In the genomic region with DNA sequence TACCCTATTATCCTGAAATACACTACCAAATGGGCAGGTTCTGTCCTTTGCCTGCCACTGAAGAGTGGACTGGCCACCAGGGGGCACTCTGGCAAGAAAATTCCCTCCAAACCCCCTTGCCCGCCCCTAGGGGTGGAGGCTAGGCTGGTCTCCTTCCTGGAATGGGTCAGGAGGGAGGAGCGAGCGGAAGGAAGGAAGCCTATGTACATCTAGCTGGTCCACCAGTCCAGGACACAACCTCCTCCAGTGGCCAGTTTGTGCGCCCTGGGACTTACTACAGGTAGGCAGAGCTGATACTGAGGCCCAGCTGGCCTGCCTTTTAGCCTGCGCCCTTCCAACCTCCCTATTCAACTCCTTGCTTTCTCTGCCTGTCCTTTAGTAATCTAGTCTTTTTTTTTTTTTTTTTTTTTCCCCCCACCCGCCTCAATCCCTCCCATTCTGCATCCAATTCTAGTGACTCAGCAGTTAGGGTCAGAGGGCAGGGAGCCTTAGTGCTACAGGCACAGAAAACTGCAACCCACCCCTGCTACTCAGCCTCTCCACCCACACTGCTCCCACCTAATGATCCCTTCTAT, we compare ENCODE assay signal across 8 mouse cellular contexts. TPM values are rescaled to one million over a fixed set of nuclear protein-coding genes. Genes with fewer than 3 reads are reported as not detected.
DNase-seq lines count a peak whose midpoint lies in the region; ATAC-seq and TF ChIP-seq lines count a peak whose summit lies in the region.

A gene (plus strand): TSS at position 170 of the 575 bp plus-strand sequence.

- peak; percentile 67 for ATAC-seq in heart, embryonic 11.5 days (replicated peaks; ENCODE audit: insufficient number of reproducible peaks, low FRiP score, low TSS enrichment)
- ATAC-seq in kidney, embryonic 15.5 days (replicated peaks; ENCODE audit: low FRiP score), result peak; percentile 92
- peak; percentile 66 for ATAC-seq in limb, embryonic 15.5 days (ENCODE audit: insufficient number of reproducible peaks, low FRiP score, low TSS enrichment, low read depth)
- peak; percentile 78 for ATAC-seq in midbrain, postnatal 0 days (ENCODE audit: low FRiP score)

- WGBS in heart, embryonic 11.5 days (ENCODE audit: insufficient replicate concordance), result 27% methylated on average over 6 of the region's 6 CpGs
- 23% methylated on average over 6 of the region's 6 CpGs for WGBS in kidney, embryonic 15.5 days
- WGBS in limb, embryonic 15.5 days, result 32% methylated on average over 6 of the region's 6 CpGs
- WGBS in midbrain, postnatal 0 days, result 22% methylated on average over 6 of the region's 6 CpGs

- no peaks in the 10 kb centered on the region for H3K9me3 ChIP-seq in erythroblast, embryonic 14.5 days (ENCODE audit: control insufficient read depth, low read length)
- no peaks in the 10 kb centered on the region for H3K9me3 ChIP-seq in heart, embryonic 11.5 days (replicated peaks; ENCODE audit: control insufficient read depth, low read length)
- H3K9me3 ChIP-seq in kidney, embryonic 15.5 days (replicated peaks), result no peaks in the 10 kb centered on the region
- H3K9me3 ChIP-seq in limb, embryonic 15.5 days, result no peaks in the 10 kb centered on the region
- no peaks in the 10 kb centered on the region for H3K9me3 ChIP-seq in midbrain, postnatal 0 days (ENCODE audit: low read length)

- peak within 1 kb of the TSS; percentile 50 for H3K9ac ChIP-seq in heart, embryonic 11.5 days (ENCODE audit: low read depth, low read length)
- H3K9ac ChIP-seq in kidney, embryonic 15.5 days, result no peak within 1 kb of the TSS
- H3K9ac ChIP-seq in limb, embryonic 15.5 days, result no peak within 1 kb of the TSS
- H3K9ac ChIP-seq in midbrain, postnatal 0 days (replicated peaks; ENCODE audit: low read length, poor library complexity, severe bottlenecking), result no peak within 1 kb of the TSS

- peak; percentile 44 for TF ChIP-seq CTCF in C2C12 (IDR thresholded peaks at IDR 0.05; ENCODE audit: control insufficient read depth, insufficient read depth, insufficient read length)
- peak; percentile 96 for TF ChIP-seq CTCF in brain, embryonic 14.5 days (IDR thresholded peaks at IDR 0.05; ENCODE audit: borderline replicate concordance, extremely low read depth, insufficient read depth, insufficient read length)
- TF ChIP-seq CTCF in midbrain, postnatal 0 days (IDR thresholded peaks at IDR 0.05), result peak; percentile 97

- H3K27me3 ChIP-seq in C2C12 (ENCODE audit: control insufficient read depth, insufficient read depth, insufficient read length), result no peaks in the 10 kb centered on the region
- no peaks in the 10 kb centered on the region for H3K27me3 ChIP-seq in erythroblast, embryonic 14.5 days (ENCODE audit: control insufficient read depth)
- H3K27me3 ChIP-seq in heart, embryonic 11.5 days (ENCODE audit: control insufficient read depth, insufficient read depth, low read length), result no peaks in the 10 kb centered on the region
- H3K27me3 ChIP-seq in kidney, embryonic 15.5 days, result no peaks in the 10 kb centered on the region
- no peaks in the 10 kb centered on the region for H3K27me3 ChIP-seq in limb, embryonic 15.5 days
- H3K27me3 ChIP-seq in midbrain, postnatal 0 days (ENCODE audit: insufficient read depth, low read length), result no peaks in the 10 kb centered on the region

- H3K79me2 ChIP-seq in C2C12 (ENCODE audit: control insufficient read depth, insufficient read depth), result no peaks in the 10 kb centered on the region

- DNase-seq in brain, embryonic 14.5 days (ENCODE audit: low read depth), result peak; percentile 90
- peak; percentile 90 for DNase-seq in midbrain, postnatal 0 days (ENCODE audit: low spot score)
- DNase-seq in spleen, postnatal 10 days (ENCODE audit: low spot score in 2 of 2), result peak; percentile 74 to 88

- peaks cover 43% of the 10 kb centered on the region for H3K4me1 ChIP-seq in erythroblast, embryonic 14.5 days (ENCODE audit: control insufficient read depth)
- peaks cover 3% of the 10 kb centered on the region; the same call in 1 of the 2 replicates for H3K4me1 ChIP-seq in heart, embryonic 11.5 days (ENCODE audit: control insufficient read depth, insufficient read depth, low read length)
- H3K4me1 ChIP-seq in kidney, embryonic 15.5 days, result peaks cover 9% of the 10 kb centered on the region
- H3K4me1 ChIP-seq in limb, embryonic 15.5 days, result peaks cover 19% of the 10 kb centered on the region
- no peaks in the 10 kb centered on the region for H3K4me1 ChIP-seq in midbrain, postnatal 0 days (ENCODE audit: insufficient read depth, low read length)

- H3K36me3 ChIP-seq in C2C12 (ENCODE audit: control insufficient read depth, insufficient read depth), result peaks cover 36% of the 10 kb centered on the region
- peaks cover 87% of the 10 kb centered on the region for H3K36me3 ChIP-seq in erythroblast, embryonic 14.5 days (ENCODE audit: control insufficient read depth)
- H3K36me3 ChIP-seq in heart, embryonic 11.5 days (ENCODE audit: control insufficient read depth, insufficient read depth, low read length), result peaks cover 32% of the 10 kb centered on the region
- H3K36me3 ChIP-seq in kidney, embryonic 15.5 days, result peaks cover 74% of the 10 kb centered on the region
- H3K36me3 ChIP-seq in limb, embryonic 15.5 days, result peaks cover 77% of the 10 kb centered on the region
- H3K36me3 ChIP-seq in midbrain, postnatal 0 days (ENCODE audit: insufficient read depth, low read length), result peaks cover 74% of the 10 kb centered on the region

- no peak within 1 kb of the TSS for H3ac ChIP-seq in C2C12 (ENCODE audit: control insufficient read depth, insufficient read length, low read depth)

- H3K4me2 ChIP-seq in heart, embryonic 11.5 days, result peak within 1 kb of the TSS; percentile 61
- peak within 1 kb of the TSS; percentile 49 for H3K4me2 ChIP-seq in kidney, embryonic 15.5 days
- peak within 1 kb of the TSS; percentile 44 for H3K4me2 ChIP-seq in limb, embryonic 15.5 days
- H3K4me2 ChIP-seq in midbrain, postnatal 0 days (ENCODE audit: low read depth, low read length, poor library complexity, severe bottlenecking), result peak within 1 kb of the TSS; percentile 34

- TF ChIP-seq POLR2A in brain, embryonic 14.5 days (IDR thresholded peaks at IDR 0.05; ENCODE audit: borderline replicate concordance, extremely low read depth, insufficient read depth, insufficient read length, poor library complexity, severe bottlenecking), result no peak

- peak within 1 kb of the TSS; percentile 51 for H3K27ac ChIP-seq in heart, embryonic 11.5 days (ENCODE audit: low read depth, low read length)
- peak within 1 kb of the TSS; percentile 61 for H3K27ac ChIP-seq in kidney, embryonic 15.5 days
- H3K27ac ChIP-seq in limb, embryonic 15.5 days, result peak within 1 kb of the TSS; percentile 67
- H3K27ac ChIP-seq in midbrain, postnatal 0 days (ENCODE audit: low read depth, low read length), result peak within 1 kb of the TSS; percentile 47

- no peak within 1 kb of the TSS for H3K4me3 ChIP-seq in C2C12 (ENCODE audit: insufficient read depth, poor library complexity, severe bottlenecking)
- H3K4me3 ChIP-seq in erythroblast, embryonic 14.5 days (replicated peaks), result peak within 1 kb of the TSS; percentile 40
- H3K4me3 ChIP-seq in heart, embryonic 11.5 days (ENCODE audit: low read depth, low read length), result peak within 1 kb of the TSS; percentile 26
- peak within 1 kb of the TSS; percentile 33 for H3K4me3 ChIP-seq in kidney, embryonic 15.5 days (replicated peaks)
- H3K4me3 ChIP-seq in limb, embryonic 15.5 days, result peak within 1 kb of the TSS; percentile 33
- no peak within 1 kb of the TSS for H3K4me3 ChIP-seq in midbrain, postnatal 0 days (ENCODE audit: low read depth, low read length)

- H3K79me3 ChIP-seq in C2C12 (ENCODE audit: low read depth), result no peaks in the 10 kb centered on the region

TF ChIP-seq in C2C12, 6 proteins besides CTCF, POLR2A, EP300 and RAD21:
- TF ChIP-seq FOSL1 (IDR thresholded peaks at IDR 0.05; ENCODE audit: insufficient read depth, low read length, poor library complexity, severe bottlenecking), result no peak
- no peak for TF ChIP-seq MYOG (IDR thresholded peaks at IDR 0.05; ENCODE audit: control insufficient read depth, extremely low read depth, insufficient read length)
- TF ChIP-seq MAX (IDR thresholded peaks at IDR 0.05), result no peak
- TF ChIP-seq USF1 (IDR thresholded peaks at IDR 0.05; ENCODE audit: low read depth), result no peak
- no peak for TF ChIP-seq MYOD1 (IDR thresholded peaks at IDR 0.05; ENCODE audit: control insufficient read depth, insufficient read length, low read depth)

RNA-seq across cellular contexts. Expression of the gene that starts here (rescaled TPM):
- 8.3 TPM for polyA plus RNA-seq in C2C12 (2012; fragmentation: generic; extraction: Trizol)
- polyA plus RNA-seq in brain, embryonic 14.5 days (2012; rRNA removed), result 13.8 and 14.2 TPM in 2 replicates
- 0.43 and 0.50 TPM in 2 replicates for polyA plus RNA-seq in erythroblast, embryonic 14.5 days (2012)
- polyA plus RNA-seq in heart, embryonic 11.5 days (2014; fragmentation: Nextera tagmentation; extraction: Ambion mirVana), result 18.1 and 23.5 TPM in 2 replicates
- polyA plus RNA-seq in kidney, embryonic 15.5 days (2015; fragmentation: Nextera tagmentation; extraction: Ambion mirVana), result 23.0 and 27.6 TPM in 2 replicates
- 18.7 and 23.8 TPM in 2 replicates for polyA plus RNA-seq in limb, embryonic 15.5 days (2015; fragmentation: Nextera tagmentation; extraction: Ambion mirVana)
- 7.1 and 12.8 TPM in 2 replicates for total RNA-seq in midbrain, postnatal 0 days (2014; rRNA removed)
- polyA plus RNA-seq in midbrain, postnatal 0 days (2015; fragmentation: Nextera tagmentation; extraction: Ambion mirVana), result 8.6 and 11.3 TPM in 2 replicates

Comparison
In these comparisons a context has a peak if more than half of its experiments do, and no peak if none do; other contexts are left out.
1. H3K4me3 ChIP-seq: peak in erythroblast, embryonic 14.5 days (single experiment), heart, embryonic 11.5 days (single experiment), kidney, embryonic 15.5 days (single experiment) and limb, embryonic 15.5 days (single experiment); none in C2C12 (single experiment) and midbrain, postnatal 0 days (single experiment).
2. CTCF ChIP-seq: peak in every context shown above with its lines; median percentile 97 in midbrain, postnatal 0 days; 96 in brain, embryonic 14.5 days; 44 in C2C12.
3. Peak in every context shown above with its lines, with median percentiles within 50 percentile points of each other: DNase-seq, ATAC-seq, H3K27ac ChIP-seq and H3K4me2 ChIP-seq.